Mouse (Mus musculus) kidney, postnatal 36 days (tissue): ENCODE results near the gene Dgkz.

Experiments
- DNase-seq, 2 experiments: peaks; one replicate each; pipeline ENCODE4 v3.0.0; 2021 to 2022; ENCODE audit warnings: mixed read lengths in 2 of 2

The Dgkz gene

DNA sequence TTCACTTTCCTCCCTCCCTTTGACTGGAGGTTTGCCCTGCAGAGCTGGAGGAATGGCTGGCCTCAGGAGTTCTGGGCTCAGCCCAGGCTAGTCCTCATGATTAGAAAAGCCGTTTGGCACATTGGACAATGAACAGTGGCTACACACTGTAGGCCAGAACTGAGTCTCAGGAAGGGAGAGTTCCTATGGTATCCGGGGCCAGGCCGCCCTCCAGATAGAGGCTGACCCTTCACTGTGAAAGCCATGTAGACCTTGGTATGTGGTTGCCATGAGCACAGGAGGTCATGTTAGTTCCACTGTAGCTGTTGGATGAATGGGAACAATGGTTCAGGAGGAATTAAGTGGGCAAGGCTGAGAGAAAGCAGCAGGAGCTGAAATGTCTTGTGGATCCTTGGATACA, 17.7 kb upstream of the Dgkz start:
- DNase-seq = no peak

DNA sequence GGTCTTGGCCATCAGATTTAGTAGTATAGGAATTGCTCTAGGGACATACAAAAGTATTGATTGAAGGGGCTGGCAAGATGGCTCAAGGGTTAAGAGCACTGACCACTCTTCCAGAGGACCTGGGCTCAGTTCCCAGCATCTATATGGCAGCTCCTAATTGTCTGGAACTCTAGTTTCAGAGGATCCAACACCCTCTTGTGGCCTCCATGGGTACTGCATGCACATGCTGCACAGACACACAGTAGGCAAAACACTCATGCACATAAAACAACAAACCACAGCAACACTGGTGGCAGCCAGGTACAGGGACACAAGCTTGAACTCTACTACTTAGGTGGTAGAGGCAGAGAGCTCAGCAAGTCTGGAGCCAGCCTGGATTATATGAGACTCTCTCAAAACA, 14.1 kb upstream of the Dgkz start:
- DNase-seq = peak in 1 of 2 experiments; percentile 46

DNA sequence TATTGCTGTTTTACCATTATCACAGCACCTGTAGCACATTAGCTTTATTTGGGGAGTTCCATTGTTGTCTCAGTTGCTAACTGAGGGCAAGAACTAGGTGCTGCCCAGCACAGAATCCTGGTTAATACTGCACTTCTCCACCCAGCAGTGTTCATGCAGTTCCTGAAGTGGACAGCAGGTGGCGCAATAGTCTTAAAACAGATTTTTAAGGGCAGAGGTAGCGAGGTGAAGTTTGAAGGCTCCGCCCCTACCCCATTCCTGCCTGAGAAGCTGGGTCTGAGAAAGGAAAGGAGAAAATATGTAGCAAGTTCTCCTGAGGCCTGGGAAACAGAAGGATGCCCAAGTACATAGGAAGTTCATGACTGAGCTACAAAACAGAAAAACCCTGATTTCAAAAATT, 11.9 kb upstream of the Dgkz start:
- DNase-seq = peak; percentile 88 to 96

DNA sequence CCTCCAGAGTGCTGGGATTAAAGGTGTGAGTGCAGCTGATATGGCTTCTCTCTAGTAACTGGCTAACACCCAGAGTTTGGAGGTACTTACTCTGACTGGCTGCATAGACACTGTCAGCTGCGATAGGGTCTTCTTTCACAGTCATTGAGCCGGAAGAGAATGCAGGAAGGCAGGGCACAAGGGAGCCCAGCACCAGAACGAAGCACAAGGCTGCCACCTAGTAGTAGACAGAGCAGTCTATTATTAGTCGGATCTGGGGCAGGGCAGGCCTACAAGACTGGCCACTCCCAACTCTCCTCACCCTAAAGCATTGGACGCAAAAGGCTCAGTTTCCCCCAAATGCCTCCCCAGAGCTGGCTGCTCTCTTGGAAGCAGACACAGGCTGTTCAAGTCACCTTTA, 10.4 kb upstream of the Dgkz start:
- peak in 1 of 2 experiments; percentile 51 for DNase-seq

DNA sequence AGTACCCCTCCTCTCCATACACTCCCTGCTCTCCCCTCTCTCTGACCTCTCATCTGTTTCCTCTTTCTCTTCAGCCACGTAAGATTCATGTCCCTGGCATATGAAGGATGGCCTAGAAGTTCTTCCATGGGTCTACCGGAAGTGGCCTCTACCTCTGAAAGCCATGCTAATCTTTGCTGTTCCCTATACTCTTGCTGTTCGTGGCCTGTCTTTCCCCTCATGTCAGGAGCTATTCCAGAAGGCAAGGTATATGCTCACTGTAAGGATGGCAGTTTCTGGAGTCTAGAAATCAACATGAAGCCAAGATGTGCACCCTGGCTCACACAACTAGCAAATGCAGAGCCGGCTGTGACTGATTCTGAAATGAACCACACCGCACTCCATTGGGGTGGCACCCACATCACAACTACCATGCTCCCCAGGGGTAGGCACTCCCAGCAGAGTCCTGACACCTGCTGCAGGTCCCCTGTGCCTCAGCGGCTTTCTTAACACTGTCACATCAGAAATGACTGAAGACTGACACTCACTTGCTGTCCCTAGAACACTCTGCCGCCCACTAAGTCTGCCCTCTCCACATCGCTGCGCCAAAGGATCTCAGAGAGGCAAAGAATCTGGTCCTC, 9.4 kb upstream of the Dgkz start:
- no peak for DNase-seq

DNA sequence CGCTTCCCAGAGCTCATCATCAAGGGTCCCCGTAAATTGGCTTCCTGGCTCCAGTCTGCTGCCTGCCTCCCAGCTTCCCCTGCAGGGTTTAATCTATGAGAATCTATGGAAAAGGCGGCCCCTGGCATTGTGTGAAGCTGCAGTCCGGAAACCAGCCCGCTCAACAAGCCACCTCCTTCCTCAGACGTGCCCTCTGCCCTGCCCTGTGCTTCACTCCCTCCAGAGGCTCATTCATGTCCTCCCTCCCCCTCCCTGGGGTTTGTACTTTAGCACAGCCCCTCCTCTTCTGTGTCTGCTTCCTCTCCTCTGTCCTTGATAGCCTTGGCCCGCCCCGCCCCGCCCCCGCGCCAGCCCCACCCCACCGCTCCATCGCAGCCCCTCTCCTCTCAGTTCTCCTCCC, 8.8 kb upstream of the Dgkz start:
- DNase-seq = peak; percentile 87 to 95

DNA sequence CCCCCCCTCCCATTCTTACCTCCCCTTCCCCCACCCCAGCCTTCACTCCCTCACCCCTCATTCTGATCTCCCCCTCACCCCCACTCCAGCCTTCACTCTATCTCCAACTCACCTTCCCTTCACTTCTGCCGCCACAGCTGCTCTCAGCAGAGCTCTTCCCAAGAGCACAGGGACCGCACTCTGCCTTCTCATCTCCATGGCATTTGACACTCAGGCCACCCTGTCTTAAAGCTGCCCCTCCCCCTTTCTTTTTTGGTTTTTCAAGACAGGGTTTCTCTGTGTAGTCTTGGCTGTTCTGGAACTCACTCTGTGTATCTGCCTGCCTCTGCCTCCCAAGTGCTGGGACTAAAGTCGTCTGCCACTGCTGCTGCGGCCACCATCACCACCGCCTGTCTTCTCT, 5.2 kb upstream of the Dgkz start:
- DNase-seq = no peak

DNA sequence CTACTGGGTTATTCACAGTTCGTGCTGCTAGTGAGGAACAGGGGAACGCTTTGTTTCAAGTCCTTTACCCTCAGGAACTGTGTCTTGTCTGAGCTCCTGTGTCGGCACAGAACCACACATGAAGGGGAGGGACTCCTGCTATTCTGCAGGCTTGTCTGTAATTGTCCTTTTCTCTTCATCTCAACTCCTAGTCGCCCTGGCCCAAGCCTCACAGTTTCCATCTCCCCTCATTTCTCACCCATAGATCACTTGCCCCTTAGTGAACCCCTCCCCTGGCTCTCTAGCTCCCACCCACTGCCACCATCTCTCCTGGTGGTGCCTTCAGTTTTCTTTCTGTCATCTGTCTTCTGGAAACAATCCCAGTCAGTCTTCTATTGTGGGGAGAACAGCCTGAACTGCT, 4.6 kb upstream of the Dgkz start:
- no peak for DNase-seq

DNA sequence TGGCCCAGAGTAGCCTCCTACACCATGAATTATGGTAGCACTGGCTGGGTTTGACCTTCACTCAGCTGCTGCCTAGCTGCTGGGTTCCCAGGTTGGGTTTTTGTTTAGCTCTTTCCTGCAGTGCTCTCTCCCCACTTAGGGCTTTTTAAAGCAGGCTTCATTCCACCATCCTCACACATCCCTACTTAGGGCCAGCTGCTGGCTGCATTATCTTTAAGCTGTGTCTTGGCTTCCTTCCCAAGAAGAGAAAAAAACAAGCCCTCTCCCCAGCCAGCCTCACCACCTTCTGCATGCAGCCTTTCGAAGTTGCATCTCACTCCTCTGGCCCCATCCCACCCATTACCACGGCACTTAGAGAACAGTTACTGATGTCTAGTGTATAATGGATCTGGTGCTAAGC, 2.9 kb upstream of the Dgkz start:
- DNase-seq = no peak

DNA sequence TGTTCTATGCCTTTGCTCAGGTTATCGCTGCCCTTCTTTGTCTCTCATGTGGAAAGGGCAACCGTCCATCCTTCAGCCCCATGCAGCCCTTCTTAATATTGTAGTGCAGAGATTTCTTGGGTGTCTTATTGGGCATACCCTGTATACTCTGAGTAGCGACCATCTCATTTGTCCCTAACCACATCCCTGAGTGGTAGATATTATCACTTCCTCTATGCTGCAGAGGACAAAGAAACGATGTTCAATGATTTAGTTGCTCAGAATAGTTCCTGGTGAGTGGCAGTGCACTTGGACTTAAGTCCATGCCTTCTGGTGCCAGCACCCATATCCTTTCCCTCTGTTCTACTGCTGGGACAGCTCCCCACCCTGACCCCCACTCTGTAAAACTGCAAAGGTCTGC, 2.3 kb upstream of the Dgkz start:
- no peak for DNase-seq

DNA sequence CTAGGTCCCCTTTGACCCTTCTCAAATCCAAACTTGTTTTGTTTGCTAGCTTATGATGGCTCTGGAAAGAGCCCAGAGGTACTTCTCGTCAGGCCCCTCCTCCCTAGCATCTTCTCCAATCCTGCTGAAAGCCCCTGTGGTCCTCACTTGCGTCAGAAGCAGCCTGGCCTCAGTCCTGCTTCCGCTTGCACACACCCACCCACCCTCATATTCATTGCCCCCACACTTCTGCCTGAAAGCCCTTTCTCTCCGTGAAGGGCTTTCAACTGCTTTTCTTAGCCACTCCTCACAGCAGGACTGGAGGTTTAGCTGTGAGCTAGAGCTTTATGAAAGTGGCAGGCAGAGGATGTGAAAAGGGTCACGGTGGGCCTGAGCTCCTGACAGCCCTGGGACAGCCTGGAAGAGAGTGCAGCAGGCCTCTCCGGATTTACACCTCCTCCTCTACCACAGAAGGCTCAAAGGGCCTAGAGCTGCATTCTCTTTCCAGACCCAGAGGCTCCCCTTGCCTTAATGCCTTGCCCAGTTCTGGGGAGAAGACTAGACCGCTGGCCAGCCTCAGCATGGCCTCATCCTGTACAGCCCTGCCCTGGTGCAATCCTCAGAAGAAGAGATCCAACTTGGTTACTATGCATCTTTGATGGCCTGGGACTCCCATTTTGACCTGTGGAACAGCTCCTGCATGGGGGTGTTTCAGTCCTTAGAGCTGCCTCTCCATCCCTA, 2.1 kb downstream of the Dgkz start:
- DNase-seq = no peak

DNA sequence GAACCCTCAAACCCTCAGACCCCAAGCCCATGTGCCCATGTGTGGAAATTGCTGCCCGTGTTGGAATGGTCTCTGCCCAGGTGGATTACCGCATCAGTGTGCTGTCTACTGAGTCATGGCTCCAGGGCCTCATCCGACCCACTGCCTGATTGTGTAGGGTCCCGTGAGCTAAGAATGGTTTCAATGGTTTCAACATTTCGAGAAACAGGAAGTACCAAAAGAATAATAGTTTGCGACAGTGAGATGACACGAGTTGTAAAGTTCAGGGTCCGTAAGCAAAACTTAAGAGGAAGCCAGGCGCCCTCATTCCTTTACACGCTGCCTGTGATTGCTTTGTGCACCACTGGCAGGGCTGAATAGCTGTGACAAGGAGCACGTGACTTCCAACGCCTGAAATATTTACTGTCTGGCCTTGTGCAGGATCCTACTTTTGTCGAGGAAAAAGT, 3.5 kb downstream of the Dgkz start:
- peak; percentile 37 to 40 for DNase-seq

DNA sequence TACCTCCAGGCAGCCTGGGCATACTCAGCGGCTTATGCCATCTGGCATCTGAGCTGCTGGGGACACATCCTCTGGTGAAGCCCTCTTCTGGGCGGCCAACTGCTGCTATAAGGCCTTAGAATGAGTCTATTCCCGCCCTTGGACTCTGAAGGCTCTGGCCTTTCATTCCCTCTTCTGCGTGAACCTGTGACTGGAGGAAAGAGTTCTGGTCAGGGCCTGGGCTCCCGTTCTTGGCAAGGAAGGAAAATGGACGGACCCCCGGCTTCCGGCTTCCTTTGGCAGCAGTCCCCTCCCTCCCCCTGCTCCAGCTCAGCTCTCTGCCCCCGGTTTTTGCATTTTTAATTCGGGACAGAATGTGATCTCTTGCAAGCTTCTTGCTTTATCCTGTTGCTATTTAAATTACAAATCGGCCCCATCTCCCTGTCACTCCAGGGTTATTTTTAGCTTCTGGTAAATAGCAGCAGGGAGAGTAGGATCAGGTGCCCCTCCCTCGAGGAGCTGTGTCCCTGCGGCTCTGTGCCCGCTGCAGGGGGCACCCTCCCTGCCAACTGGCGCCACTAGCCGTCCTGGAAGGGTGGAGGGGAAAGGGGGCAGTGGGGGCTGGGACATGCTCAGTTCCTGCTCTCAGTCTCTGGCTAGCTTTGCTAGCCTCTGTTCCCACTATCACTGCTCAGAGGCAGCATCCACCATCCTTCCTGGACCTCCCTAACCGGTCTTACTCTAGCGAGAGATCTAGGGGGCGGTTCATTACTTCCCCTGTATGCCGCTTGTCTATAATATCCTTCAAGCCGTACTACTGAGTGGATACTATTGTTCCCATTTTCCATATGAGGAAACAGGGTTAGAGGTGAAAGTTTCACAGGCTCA, 4.2 kb downstream of the Dgkz start:
- DNase-seq = peak; percentile 39 to 56

DNA sequence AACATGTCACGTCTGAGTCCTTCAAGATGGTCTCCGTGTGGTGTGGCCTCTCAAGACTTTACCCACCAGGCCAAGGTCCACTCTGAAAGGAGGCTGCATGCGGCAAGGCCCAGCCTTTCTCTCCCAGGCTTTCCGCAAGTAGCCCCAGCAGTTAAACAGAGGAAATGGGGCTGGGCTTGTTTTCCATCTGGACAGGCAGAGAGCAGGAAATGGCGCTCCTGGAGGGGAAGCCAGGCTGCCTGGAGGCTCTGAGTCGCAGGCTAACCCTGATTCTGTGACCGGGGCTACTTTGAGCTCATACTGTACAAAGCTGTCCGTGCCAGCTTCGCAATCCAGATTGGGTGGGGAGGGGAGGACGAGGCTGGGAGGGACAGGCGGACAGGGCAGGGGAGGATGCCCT, 7.7 kb downstream of the Dgkz start:
- peak; percentile 66 to 68 for DNase-seq

DNA sequence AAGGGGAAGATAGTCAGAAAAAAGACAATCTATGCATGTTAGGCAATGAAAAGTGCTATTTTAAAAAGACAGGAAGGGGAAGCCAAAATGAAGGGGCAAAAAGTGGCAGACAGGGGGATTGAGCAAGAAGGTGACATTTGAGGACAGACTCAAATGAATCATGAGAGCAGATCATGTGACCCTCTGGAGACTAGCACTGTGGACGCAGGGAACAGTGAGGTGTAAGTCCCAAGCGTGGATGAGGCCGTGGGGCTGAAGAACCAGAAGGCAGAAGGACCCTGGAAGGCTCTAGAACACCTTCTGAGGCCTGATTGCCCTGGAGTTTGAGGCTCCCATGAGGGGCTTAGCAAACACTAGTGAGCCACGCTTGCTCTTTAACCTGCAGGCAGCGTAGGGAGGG, 9.3 kb downstream of the Dgkz start:
- no peak for DNase-seq

DNA sequence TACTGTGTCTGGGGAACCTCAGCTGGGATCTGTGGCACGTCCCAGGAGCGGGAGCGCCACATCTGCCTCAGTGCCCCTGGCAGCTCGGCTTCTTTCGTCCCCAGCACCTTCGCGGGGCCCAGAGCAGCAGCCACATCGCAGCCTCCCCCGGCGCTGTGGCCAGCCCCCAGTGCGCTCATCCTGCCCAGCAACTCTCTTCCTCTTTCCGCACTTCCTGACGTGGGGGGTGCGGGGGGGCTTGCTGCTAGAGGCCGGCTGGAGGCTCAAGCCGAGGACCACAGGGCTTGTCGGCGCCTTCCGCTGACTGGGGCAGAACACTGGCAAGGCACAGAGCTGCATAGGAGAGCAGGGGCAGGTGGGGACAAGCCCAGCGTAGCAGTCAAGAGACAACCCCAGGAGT, 10.2 kb downstream of the Dgkz start:
- peak; percentile 85 to 91 for DNase-seq

DNA sequence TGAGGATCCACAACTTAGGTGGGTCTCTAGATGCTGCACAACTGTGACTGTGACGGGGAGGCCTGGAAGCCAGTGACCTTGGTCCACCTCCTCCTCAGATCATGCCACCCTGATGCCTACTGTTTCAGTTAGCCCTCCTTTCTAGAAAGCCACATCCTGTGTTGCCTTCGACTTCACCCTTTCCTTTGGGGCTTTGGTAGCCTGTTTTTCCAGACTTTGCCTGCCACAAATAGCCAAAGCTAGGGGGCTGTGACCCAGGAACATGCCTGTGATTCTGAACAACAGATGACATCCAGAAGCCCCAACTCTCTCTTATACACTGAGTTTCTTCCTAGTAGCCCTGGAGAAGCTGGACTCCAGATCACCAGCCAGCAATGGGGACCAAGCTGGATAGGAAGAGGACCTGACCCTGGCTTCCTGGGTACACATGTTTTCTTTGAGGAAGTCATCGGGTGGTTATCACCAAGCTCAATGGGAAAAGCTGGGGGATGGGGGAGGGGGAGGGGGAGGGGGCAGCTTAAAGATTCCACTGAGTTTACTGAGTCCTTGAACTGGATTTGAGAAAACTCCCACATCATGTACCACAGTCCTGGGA, 11.0 kb downstream of the Dgkz start:
- no peak for DNase-seq

DNA sequence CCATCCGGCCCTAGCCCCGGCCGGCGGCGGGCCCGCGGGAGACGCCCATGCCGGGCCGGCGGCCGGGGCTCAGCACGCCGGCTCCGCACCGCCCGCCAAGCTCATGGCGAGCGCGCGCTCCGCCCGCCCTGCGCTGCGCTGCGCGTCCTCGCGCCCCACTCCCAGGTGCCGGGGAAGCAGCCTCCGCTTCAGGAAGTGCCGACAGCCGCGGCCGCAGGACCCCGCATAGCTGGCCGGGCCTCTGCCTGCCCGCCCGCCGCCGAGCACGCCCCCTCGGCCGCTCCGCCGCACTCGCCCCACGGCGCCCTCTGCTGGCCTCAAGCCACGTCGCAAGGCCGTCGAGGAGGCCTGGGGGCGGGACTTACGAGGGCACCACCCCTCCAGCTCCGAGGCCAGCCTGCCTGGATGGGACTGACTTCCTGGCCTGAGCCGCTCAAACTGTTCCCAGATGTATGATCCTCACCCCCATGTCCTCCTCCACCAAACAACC, 12.2 kb downstream of the Dgkz start:
- DNase-seq = peak; percentile 95 to 99

DNA sequence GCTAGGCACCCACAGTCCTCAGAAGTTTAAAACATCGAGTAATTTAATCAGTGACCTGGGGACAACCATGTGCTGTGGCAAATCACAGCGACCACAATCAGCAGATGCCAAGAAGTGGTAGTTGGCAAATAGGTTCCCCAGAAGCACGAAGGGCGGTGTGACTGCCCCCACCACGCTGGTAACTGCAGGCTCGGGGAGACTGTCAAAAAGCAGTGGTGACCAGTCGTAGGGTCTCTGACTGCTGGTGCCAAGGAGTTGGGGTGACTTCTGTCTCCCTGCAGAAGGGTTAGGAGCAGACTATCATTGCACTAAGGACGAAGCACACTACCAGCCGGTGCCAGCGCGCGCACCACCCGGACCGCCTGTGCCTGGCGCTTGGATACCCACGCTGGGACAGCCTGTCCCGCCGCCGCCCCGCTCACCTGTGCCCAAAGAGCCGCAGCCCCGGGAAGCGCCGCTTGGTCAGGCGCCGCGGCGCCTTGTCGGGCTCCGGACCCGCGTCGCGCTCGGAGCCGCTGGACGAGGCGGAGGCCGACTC, 12.7 kb downstream of the Dgkz start:
- peak in 1 of 2 experiments; percentile 66 for DNase-seq

DNA sequence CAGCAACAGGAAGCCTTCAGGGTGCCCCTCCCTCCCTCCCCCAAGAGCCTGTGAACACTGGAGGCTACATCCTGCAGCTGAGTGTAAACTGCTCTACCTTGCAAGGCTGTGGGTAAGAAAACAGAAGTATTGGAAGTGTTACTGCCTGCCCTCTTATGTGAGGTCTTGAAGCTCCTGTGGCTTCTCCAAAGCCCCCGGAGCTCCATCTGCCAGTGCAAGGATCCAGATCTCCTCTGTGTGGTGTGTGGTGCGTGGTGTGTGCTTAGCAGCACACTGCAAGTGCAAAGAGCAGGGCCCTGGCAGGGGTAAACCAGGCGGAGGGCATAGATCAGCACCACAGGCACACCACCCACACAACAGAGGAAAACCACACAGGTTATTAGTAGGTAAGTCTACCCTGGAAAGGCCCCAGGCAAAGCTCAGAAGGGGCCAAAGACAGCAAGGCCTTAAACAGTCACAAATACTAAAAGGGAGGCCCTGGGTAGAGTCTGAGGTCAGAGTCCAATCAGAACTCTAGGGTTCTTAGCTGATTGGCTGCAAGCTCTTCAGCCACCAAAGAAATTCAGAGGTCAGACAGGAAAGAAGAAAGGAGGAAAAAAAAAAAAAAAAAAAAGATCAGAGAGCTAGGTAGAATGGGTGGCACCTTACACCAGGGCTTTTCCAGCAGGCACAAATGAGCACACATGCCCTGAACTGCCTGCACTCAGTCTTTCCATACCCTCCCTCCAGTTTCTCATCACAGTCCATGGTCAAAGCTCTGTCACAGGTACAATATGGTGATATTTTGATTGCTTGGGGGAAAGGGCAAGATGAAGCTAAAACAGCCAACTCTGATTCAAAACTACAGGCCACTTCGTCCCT, 13.5 kb downstream of the Dgkz start:
- DNase-seq = peak; percentile 65 to 69

DNA sequence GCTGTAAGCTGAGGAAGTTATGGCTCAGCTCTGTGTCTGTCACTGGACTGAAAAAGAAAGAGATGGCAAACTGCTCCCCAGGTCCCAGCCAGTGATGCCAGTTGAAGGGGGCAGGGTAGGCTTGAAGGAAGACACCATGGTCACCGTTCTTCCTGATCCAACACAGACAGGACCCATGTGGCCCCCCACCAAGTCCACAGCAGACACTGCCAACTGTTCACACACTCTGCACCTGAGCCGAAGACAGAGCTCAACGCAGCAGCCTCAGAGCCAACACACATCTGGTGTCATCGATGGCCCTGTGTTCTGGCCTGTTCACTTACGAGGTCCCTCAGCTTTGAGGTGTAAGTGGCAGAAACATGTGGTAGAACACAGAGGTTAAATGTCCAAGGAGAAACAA, 15.2 kb downstream of the Dgkz start:
- no peak for DNase-seq
